Mouse (Mus musculus) brain, embryonic 14.5 days (tissue): ENCODE measurements around the gene Polr2f.

Experiments used
- CTCF ChIP-seq: fragments of 200-500 bp; IDR thresholded peaks from 2 replicates; pipeline ENCODE4 v1.5.1; 2012; ENCODE audit warnings: inconsistent platforms, mild to moderate bottlenecking, moderate library complexity, borderline replicate concordance; ENCODE audit not compliant: insufficient read depth, insufficient read length; ENCODE audit errors: extremely low read depth
- POLR2A ChIP-seq: fragments of 200-500 bp; IDR thresholded peaks from 2 replicates; pipeline ENCODE4 v1.6.1; 2012; ENCODE audit warnings: mild to moderate bottlenecking, inconsistent platforms, borderline replicate concordance; ENCODE audit not compliant: poor library complexity, insufficient read depth, insufficient read length, severe bottlenecking; ENCODE audit errors: extremely low read depth

GRCm38 (mm10) chr15:79129311-79129710 is 11.5 kb upstream of the Polr2f start:
- TF ChIP-seq CTCF = no peak
- no peak for TF ChIP-seq POLR2A
